Mouse (Mus musculus): Measurements from ENCODE around the gene Senp3. TPM values are rescaled to one million over a fixed set of nuclear protein-coding genes. Genes with fewer than 3 reads are reported as not detected.
"Not testable (repeated sequence)": the region's sequence is repeated elsewhere in the genome, so short reads cannot be mapped to it uniquely, and the experiment has no call there.

Gene Senp3
- polyA plus RNA-seq, 1 experiment from 2014 or later, result 97.8 TPM

DNA sequence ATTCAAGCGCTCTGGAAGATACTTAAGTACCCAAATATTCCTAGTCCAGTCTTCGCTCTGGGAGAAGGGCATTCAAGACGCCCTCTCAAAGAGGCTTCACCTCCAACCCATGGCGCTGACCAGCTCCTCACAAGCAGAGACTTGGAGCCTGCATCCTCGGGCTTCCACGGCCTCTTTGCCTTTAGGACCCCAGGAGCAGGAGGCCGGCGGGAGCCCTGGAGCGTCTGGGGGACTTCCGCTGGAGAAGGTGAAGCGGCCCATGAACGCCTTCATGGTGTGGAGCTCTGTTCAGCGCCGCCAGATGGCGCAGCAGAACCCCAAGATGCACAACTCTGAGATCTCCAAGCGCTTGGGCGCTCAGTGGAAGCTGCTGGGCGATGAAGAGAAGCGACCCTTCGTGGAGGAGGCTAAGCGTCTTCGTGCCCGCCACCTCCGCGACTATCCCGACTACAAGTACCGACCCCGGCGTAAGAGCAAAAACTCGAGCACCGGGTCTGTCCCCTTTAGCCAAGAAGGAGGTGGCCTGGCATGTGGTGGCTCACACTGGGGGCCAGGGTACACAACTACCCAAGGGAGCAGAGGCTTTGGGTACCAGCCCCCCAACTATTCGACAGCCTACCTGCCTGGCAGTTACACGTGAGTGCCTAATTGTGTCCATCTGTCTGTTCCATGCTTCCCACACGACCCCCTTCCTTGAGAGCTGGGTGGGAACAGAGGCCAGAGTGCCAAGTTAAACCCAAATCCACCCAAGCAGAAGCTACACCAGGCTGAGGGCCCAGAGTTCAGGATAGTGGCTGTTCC lies 26.4 kb downstream of the Senp3 start, which contains the start of gene Sox15:
Sox15 (plus strand) TSS at position 51 of the 801 bp plus-strand sequence.
- Histone ChIP-seq H3K9ac (0 out of 2 replicates have a peak within 1 kb of the TSS, but pooled peaks have one; percentile 26), H3K4me1 (peaks cover 11% of the 10 kb centered on the region), H3K27me3 (replicated peaks) (no peaks in the 10 kb centered on the region), H3K4me2 (replicated peaks) (peak within 1 kb of the TSS; percentile 27), H3K9me3 (no peaks in the 10 kb centered on the region), H3K27ac (no peak within 1 kb of the TSS), H3K4me3 (no peak within 1 kb of the TSS), H3K36me3 (peaks cover 72% of the 10 kb centered on the region)
- ATAC-seq (ENCODE audit: low FRiP score, low read depth), result peak; percentile 63
- 24% methylated on average over 34 of the region's 34 CpGs for WGBS

DNA sequence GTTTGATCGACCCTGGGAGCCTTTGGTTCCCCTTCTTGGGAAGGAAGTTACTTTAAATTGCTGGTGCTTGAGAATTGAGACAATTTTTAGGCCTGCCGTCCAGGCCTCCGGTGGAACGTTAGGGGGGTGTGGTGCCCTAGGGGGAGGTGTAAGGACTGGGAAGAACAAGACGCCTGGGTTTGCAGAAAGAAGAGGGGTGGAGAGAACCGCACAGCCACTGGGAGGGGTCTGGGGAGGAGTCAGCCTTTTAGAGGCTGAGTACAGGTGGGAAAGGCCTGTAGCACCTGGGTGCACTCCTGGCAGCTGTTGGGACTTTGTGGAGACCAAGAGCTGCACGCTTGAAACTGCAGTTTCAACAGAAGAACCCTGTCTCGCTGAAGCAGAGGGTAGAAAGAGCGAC lies 27.1 kb downstream of the Senp3 start:
- 50% methylated on average over 9 of the region's 9 CpGs for WGBS
- Histone ChIP-seq H3K36me3 (peaks cover 79% of the 10 kb centered on the region), H3K27me3 (replicated peaks) (no peaks in the 10 kb centered on the region), H3K27ac (no peak overlapping the region), H3K4me1 (peaks cover 11% of the 10 kb centered on the region), H3K9ac (no peak overlapping the region), H3K4me3 (no peak overlapping the region), H3K9me3 (no peaks in the 10 kb centered on the region), H3K4me2 (replicated peaks) (no peak overlapping the region)
- no peak for ATAC-seq (ENCODE audit: low FRiP score, low read depth)

DNA sequence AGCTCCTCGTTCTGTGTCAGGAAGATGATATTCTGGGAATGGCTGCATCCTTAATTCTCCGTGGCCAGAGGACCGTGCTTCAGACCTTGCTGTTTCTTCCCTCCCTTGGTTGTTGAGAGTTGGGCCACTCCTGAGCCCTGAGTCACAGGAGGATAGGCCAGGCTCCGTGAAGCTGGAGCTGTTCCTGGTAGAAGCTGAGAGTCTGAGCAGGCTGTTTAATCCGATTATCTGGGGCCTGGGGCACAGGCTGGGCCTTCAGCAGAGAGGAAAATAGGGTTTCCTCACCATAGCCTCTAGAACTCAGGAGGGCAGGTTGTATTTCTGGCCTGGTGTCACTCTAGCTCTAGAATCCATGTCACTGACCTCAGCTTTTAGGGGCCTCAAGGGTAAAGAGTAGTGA lies 28.5 kb downstream of the Senp3 start:
- no peak overlapping the region for H3K9ac ChIP-seq
- H3K27ac ChIP-seq, result no peak overlapping the region
- no peak overlapping the region for H3K4me2 ChIP-seq (replicated peaks)
- H3K4me1 ChIP-seq, result peaks cover 11% of the 10 kb centered on the region
- H3K27me3 ChIP-seq (replicated peaks), result no peaks in the 10 kb centered on the region
- no peak for ATAC-seq (ENCODE audit: low FRiP score, low read depth)
- H3K36me3 ChIP-seq, result peaks cover 85% of the 10 kb centered on the region
- no peak overlapping the region for H3K4me3 ChIP-seq
- WGBS, result 89% methylated on average over 5 of the region's 5 CpGs
- no peaks in the 10 kb centered on the region for H3K9me3 ChIP-seq

DNA sequence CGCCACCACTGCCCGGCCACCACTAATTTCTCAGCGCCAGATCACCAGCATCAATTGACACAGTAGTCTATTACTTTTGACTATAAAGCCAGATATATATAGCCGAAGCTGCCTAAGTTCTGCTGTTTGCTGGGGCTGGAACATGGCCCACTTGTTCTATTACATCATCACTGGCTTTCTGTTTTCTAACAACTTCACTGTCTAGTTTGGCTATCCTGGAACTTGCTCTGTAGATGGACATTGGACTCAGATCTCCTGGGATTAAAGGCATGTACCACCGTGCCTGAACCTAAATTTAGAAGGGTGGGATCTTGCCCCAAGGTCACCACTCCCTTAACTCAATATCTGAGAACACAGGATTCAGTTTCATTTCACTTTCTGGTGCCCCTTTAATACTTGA lies 36.0 kb downstream of the Senp3 start:
- no peak for ATAC-seq (ENCODE audit: low FRiP score, low read depth)
- H3K36me3 ChIP-seq, result peaks cover 88% of the 10 kb centered on the region

DNA sequence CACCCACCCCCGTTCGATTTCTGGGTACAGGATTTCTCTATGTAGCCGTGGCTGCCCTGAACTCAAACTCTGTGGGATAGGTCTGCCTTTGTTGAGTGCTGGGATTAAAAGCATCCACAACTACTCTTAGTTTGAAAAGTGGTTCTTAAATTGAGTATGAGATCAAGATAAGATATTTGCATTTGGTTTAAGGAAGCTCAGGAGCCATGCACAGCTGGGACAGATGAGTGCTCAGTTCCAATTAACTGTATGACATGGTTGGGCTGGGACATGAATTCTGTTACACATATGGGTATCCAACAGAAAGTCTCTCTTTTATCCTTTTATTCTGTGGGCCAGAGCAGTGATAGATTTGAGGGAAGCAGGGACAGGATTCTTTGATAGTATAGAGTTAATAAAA lies 46.4 kb downstream of the Senp3 start:
- 93% methylated on average over 3 of the region's 3 CpGs for WGBS
- Histone ChIP-seq H3K9ac (no peak overlapping the region), H3K4me2 (replicated peaks) (peak overlapping the region; percentile 75), H3K27ac (no peak overlapping the region), H3K9me3 (no peaks in the 10 kb centered on the region), H3K36me3 (peaks cover 22% of the 10 kb centered on the region), H3K4me1 (peaks cover 28% of the 10 kb centered on the region), H3K27me3 (replicated peaks) (no peaks in the 10 kb centered on the region), H3K4me3 (no peak overlapping the region)
- no peak for ATAC-seq (ENCODE audit: low FRiP score, low read depth)

More for the DNA sequence above, 36.0 kb downstream of the Senp3 start:
- no peak overlapping the region for H3K9ac ChIP-seq
- no peak overlapping the region for H3K27ac ChIP-seq
- no peak overlapping the region for H3K4me2 ChIP-seq (replicated peaks)
- 97% methylated on average over 5 of the region's 5 CpGs for WGBS
- H3K27me3 ChIP-seq (replicated peaks), result no peaks in the 10 kb centered on the region
- H3K4me3 ChIP-seq, result no peak overlapping the region
- H3K4me1 ChIP-seq, result no peaks in the 10 kb centered on the region
- H3K9me3 ChIP-seq, result no peaks in the 10 kb centered on the region

DNA sequence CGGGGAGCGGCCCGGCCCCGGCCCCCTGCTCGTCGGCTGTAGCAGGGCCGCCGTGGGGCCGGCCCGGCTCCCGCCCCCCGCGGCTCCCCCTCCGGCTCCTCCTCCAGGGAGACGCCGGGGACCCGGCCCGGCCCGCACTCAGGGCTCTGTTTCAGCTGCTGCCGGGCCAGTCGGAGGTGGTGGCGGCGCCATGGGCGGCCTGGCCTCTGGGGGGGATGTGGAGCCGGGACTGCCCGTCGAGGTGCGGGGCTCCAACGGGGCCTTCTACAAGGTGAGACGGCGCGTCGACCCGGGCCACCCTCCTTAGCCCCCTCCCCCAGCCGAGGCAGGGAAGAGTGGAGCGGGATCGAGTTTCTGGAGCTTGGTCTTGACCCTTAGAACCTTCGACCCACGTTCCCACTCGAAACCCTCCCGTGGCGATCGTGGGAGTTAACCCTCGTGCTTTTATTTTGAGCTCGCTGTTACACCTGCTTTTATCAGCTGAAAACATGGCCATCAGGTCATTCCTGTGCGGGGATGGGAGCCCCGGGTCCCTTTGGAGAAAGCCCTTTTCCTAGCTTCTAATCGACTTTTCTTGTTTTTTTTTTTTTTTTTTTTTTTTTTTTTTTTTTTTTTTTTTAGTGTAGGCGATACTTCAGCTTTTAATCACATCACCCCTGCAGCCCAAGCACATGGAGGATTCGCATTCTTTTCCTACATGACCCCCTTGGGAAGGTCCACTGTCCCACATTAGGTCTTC lies 48.6 kb downstream of the Senp3 start:
- H3K36me3 ChIP-seq, result peaks cover 6% of the 10 kb centered on the region; the same call in 1 of the 2 replicates
- H3K27ac ChIP-seq, result peak overlapping the region; percentile 95
- no peaks in the 10 kb centered on the region for H3K27me3 ChIP-seq (replicated peaks)
- WGBS, result 1% methylated on average over 49 of the region's 50 CpGs
- peak overlapping the region; percentile 75 for H3K4me2 ChIP-seq (replicated peaks)
- peak overlapping the region; percentile 91 for H3K9ac ChIP-seq
- peak; percentile 56 for ATAC-seq (ENCODE audit: low FRiP score, low read depth)
- no peaks in the 10 kb centered on the region for H3K9me3 ChIP-seq
- peak overlapping the region; percentile 89 for H3K4me3 ChIP-seq
- H3K4me1 ChIP-seq, result peaks cover 28% of the 10 kb centered on the region

DNA sequence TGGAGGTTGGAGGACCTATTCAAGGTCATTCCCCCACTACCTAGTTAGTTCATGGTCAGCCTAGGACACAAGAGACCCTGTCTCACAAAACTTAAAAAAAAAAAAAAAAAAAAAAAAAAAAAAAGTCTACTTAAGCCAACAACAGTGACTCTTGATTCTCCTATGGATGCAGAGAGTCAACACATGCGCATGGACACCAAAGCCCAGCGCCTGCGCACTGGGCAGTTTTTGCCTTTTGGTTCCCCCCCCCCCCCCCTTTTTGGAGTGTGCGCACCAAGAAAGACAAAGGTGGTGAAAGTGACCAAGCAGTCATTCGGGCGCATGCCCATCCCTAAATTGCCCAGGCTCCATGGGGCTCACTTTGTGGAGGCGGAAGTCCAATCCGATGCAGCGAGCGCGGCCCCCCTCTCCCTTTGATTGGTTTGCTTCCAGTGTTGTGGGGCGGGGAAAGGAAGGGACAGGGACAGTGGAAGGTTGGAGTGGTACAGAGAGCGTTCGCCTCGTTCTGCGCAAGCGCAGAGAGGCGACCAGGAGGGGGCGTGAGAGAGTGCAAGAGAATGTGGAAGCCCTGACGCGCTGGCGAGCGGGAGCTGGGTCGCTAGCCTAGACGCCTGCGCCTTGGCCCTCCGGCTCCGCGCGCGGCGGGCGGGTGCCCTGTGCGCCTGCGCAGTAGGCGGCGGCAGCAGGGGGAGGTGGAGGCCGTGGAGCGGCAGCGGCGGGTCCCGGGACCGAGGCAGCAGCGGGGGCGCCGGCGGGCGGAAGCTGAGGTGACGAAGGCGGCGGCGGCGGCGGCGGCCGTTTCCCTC lies 49.4 kb downstream of the Senp3 start, which contains the start of gene Fxr2:
Fxr2 (plus strand) TSS at position 707 of the 806 bp plus-strand sequence.
- Histone ChIP-seq H3K9me3 (no peaks in the 10 kb centered on the region), H3K4me2 (replicated peaks) (peak within 1 kb of the TSS; percentile 75), H3K9ac (peak within 1 kb of the TSS; percentile 91), H3K4me3 (peak within 1 kb of the TSS; percentile 89), H3K27ac (peak within 1 kb of the TSS; percentile 95), H3K4me1 (peaks cover 28% of the 10 kb centered on the region), H3K27me3 (replicated peaks) (no peaks in the 10 kb centered on the region), H3K36me3 (peaks cover 3% of the 10 kb centered on the region; the same call in 1 of the 2 replicates)
- under 1% methylated on average over 51 of the region's 56 CpGs for WGBS
- ATAC-seq (ENCODE audit: low FRiP score, low read depth), result peak; percentile 98

DNA sequence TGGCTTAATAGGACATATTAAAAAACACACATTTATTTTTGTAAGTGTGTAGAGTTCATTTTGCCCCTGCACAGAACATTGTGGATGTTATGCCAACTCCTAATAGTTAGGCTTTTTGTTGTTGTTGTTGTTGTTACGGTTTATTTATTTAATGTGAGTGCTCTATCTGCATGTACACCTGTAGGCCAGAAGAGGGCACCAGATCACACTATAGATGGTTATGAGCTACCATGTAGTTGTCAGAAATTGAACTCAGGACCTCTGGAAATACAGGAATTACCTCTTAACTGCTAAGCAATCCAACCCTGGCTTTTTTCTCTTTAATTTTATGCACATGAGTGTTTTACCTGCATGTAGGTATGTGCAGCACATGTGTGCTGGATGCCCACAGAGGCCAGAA lies 52.1 kb downstream of the Senp3 start:
- 75% methylated on average over 1 of the region's 1 CpGs for WGBS
- peaks cover 15% of the 10 kb centered on the region for H3K4me1 ChIP-seq

DNA sequence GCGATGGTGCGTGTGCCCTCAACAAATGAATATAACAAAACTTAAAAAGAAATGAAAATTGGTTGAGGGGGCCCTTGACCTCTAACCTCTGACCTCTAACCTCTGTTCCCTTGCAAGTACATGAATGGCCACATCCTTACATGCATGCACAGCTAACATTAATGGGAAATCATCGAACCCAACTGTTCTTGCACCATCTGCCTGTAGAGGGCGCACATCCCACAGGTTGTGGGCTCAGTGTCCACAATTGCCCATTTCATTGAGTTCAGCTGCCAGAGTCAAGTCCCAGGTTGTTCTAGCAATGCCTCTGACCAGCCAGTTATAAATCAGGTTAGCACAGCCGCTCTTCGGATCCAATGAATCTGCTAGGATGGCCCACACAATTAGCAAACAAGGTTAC lies 53.6 kb downstream of the Senp3 start:
- H3K9me3 ChIP-seq, result no peaks in the 10 kb centered on the region
- no peak for ATAC-seq (ENCODE audit: low FRiP score, low read depth)
- H3K4me2 ChIP-seq (replicated peaks), result no peak overlapping the region
- H3K27ac ChIP-seq, result no peak overlapping the region
- no peak overlapping the region for H3K9ac ChIP-seq
- H3K4me1 ChIP-seq, result 0 out of 2 replicates have a peak, but pooled peaks cover 3% of the 10 kb centered on the region
- no peak overlapping the region for H3K4me3 ChIP-seq
- 32% methylated on average over 6 of the region's 6 CpGs for WGBS
- H3K36me3 ChIP-seq, result no peaks in the 10 kb centered on the region
- H3K27me3 ChIP-seq (replicated peaks), result no peaks in the 10 kb centered on the region

More for the DNA sequence above, 52.1 kb downstream of the Senp3 start:
- Histone ChIP-seq H3K27ac (no peak overlapping the region), H3K9me3 (no peaks in the 10 kb centered on the region), H3K36me3 (no peaks in the 10 kb centered on the region), H3K9ac (no peak overlapping the region), H3K4me2 (replicated peaks) (no peak overlapping the region), H3K4me3 (no peak overlapping the region), H3K27me3 (replicated peaks) (no peaks in the 10 kb centered on the region)
- ATAC-seq (ENCODE audit: low FRiP score, low read depth), result no peak

DNA sequence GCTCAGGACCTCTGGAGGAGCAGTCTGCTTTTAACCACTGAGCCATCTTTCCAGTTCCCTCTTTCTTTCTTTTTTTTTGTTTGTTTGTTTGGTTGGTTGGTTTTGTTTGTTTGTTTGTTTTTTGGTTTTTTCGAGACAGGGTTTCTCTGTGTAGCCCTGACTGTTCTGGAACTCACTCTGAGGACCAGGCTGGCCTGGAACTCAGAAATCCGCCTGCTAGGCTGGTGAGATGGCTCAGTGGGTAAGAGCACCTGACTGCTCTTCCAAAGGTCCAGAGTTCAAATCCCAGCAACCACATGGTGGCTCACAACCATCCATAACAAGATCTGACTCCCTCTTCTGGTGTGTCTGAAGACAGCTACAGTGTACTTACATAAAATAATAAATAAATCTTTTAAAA lies 57.5 kb downstream of the Senp3 start:
- H3K9ac ChIP-seq; H3K9me3 ChIP-seq; H3K4me3 ChIP-seq; ATAC-seq (ENCODE audit: low FRiP score, low read depth); H3K27ac ChIP-seq; H3K4me2 ChIP-seq (replicated peaks); H3K27me3 ChIP-seq (replicated peaks); H3K36me3 ChIP-seq: not testable (repeated sequence)
- 76% methylated on average over 2 of the region's 2 CpGs for WGBS
- peaks cover 12% of the 10 kb centered on the region for H3K4me1 ChIP-seq

All from neural tube, embryonic 12.5 days (tissue).